Comparison of ENCODE assay signal across 8 mouse cellular contexts in genomic region chr7:135464689-135465259, GRCm38 (mm10). TPM values are rescaled to one million over a fixed set of nuclear protein-coding genes. Genes with fewer than 3 reads are reported as not detected.
DNase-seq lines count a peak whose midpoint lies in the region; ATAC-seq lines count a peak whose summit lies in the region.

No protein-coding gene starts in this region.

- 35% methylated on average over 3 of the region's 3 CpGs for WGBS in embryonic facial prominence, embryonic 14.5 days

- no peaks in the 10 kb centered on the region for H3K9me3 ChIP-seq in embryonic facial prominence, embryonic 14.5 days (ENCODE audit: control insufficient read depth, low read length)

- H3K27ac ChIP-seq in embryonic facial prominence, embryonic 14.5 days (replicated peaks; ENCODE audit: low read depth, low read length) = no peak overlapping the region

- H3K9ac ChIP-seq in embryonic facial prominence, embryonic 14.5 days (ENCODE audit: low read depth, low read length) = no peak overlapping the region

- no peaks in the 10 kb centered on the region for H3K4me1 ChIP-seq in embryonic facial prominence, embryonic 14.5 days (ENCODE audit: control insufficient read depth, insufficient read depth, low read length)

- peak; percentile 44 for DNase-seq in CD4-positive, CD25-positive, alpha-beta regulatory T cell, adult 2 months (ENCODE audit: low read depth, low spot score)
- peak; percentile 76 for DNase-seq in testis, postnatal 10 days (ENCODE audit: low spot score)
- no peak for DNase-seq in testis, postnatal 14 days (ENCODE audit: low spot score)
- DNase-seq in embryonic facial prominence, embryonic 14.5 days (ENCODE audit: low spot score) = peak; percentile 34
- peak; percentile 76 for DNase-seq in kidney, postnatal 10 days
- peak; percentile 34 for DNase-seq in lung, postnatal 36 days
- DNase-seq in right cerebral cortex, postnatal 10 days (ENCODE audit: low spot score in 2 of 2) = peak; percentile 73 to 83

- H3K27me3 ChIP-seq in embryonic facial prominence, embryonic 14.5 days (replicated peaks; ENCODE audit: control insufficient read depth, insufficient read depth, low read length) = peaks cover 5% of the 10 kb centered on the region; the same call in 1 of the 2 replicates

- H3K4me2 ChIP-seq in embryonic facial prominence, embryonic 14.5 days (ENCODE audit: low read depth, low read length) = no peak overlapping the region

- H3K36me3 ChIP-seq in embryonic facial prominence, embryonic 14.5 days (ENCODE audit: control insufficient read depth, insufficient read depth, low read length) = no peaks in the 10 kb centered on the region

- no peak for ATAC-seq in CD4-positive, CD25-positive, alpha-beta regulatory T cell, adult 4 months
- 0 out of 2 replicates have a peak, but pooled peaks have one; percentile 15 for ATAC-seq in embryonic facial prominence, embryonic 14.5 days (ENCODE audit: low read depth)

- H3K4me3 ChIP-seq in embryonic facial prominence, embryonic 14.5 days (ENCODE audit: low read depth, low read length) = no peak overlapping the region

RNA-seq across cellular contexts. Expression of gene Foxi2, which starts 54.7 kb away (rescaled TPM):
- polyA plus RNA-seq in CD4-positive, CD25-positive, alpha-beta regulatory T cell, adult 4 months (2017; shearing (Covaris generic)) = not detected
- not detected in 2 replicates for polyA plus RNA-seq in embryonic facial prominence, embryonic 14.5 days (2014; fragmentation: Nextera tagmentation; extraction: Ambion mirVana)
